Mouse (Mus musculus): Measurements from ENCODE around the gene Tmem18. TPM values are rescaled to one million over a fixed set of nuclear protein-coding genes. Genes with fewer than 3 reads are reported as not detected.
A peak's percentile ranks its signal among the peaks of the same experiment; 100 is the strongest.

Tmem18 gene
- polyA plus RNA-seq, 1 experiment from 2014 or later, result 26.4 TPM

DNA sequence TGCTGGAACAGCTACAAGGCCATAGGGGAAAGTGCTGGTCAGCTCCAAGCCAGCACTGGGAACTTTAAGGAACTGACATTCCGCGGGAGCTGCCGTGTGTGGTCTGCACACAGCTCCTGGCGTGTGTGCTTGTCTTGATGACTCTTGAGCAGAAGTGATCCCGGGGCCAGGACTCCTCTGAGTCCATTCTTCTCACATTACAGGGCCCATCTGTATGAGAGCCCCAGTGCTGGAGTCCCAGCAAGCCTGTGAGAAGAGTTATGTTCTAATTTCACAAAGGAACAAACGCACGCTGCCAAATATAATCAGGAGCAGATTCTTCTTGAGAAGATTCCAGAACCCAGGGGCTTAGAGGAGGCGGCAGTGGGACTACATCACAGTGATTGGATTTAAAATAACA is 34.2 kb downstream of the Tmem18 start:
- WGBS, result 15% methylated on average over 8 of the region's 8 CpGs
- Histone ChIP-seq H3K36me3 (ENCODE audit: control insufficient read depth, insufficient read depth, low read length) (no peaks in the 10 kb centered on the region), H3K9ac (ENCODE audit: low read length) (no peak overlapping the region), H3K27ac (ENCODE audit: low read depth) (no peak overlapping the region), H3K9me3 (ENCODE audit: control insufficient read depth, low read length) (no peaks in the 10 kb centered on the region), H3K4me3 (ENCODE audit: low read depth, low read length) (no peak overlapping the region), H3K27me3 (replicated peaks; ENCODE audit: control insufficient read depth, insufficient read depth, low read length) (no peaks in the 10 kb centered on the region), H3K4me1 (replicated peaks; ENCODE audit: control insufficient read depth, insufficient read depth, low read length) (no peaks in the 10 kb centered on the region), H3K4me2 (ENCODE audit: low read length) (no peak overlapping the region)
- DNase-seq (ENCODE audit: low spot score), result peak; percentile 58
- no peak for ATAC-seq (replicated peaks; ENCODE audit: low FRiP score, low TSS enrichment, low read depth)

DNA sequence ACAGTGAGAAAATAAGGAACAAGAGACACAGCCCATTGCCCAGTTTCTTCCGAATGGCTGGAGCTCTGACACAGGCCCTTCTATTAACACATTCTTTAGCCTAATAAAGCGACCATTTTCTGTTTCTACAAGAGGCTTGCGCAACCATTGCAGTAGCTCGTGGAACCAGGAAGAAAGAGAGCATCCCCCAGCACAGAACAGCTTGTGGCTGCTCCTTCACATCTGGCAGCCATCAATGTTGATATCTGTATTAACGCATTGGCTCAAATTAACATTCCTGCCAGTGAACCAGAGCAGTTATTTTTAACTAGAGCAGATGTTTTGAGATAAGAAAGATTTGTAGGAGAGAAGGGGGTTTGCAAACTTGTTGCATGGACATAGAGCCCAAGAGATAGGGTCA is 44.2 kb downstream of the Tmem18 start:
- Histone ChIP-seq H3K4me1 (replicated peaks; ENCODE audit: control insufficient read depth, insufficient read depth, low read length) (no peaks in the 10 kb centered on the region), H3K9me3 (ENCODE audit: control insufficient read depth, low read length) (no peaks in the 10 kb centered on the region), H3K27me3 (replicated peaks; ENCODE audit: control insufficient read depth, insufficient read depth, low read length) (no peaks in the 10 kb centered on the region), H3K4me2 (ENCODE audit: low read length) (no peak overlapping the region), H3K9ac (ENCODE audit: low read length) (no peak overlapping the region), H3K4me3 (ENCODE audit: low read depth, low read length) (no peak overlapping the region), H3K36me3 (ENCODE audit: control insufficient read depth, insufficient read depth, low read length) (no peaks in the 10 kb centered on the region), H3K27ac (ENCODE audit: low read depth) (no peak overlapping the region)
- ATAC-seq (replicated peaks; ENCODE audit: low FRiP score, low TSS enrichment, low read depth) (no peak), DNase-seq (ENCODE audit: low spot score) (no peak)
- 45% methylated on average over 5 of the region's 5 CpGs for WGBS

DNA sequence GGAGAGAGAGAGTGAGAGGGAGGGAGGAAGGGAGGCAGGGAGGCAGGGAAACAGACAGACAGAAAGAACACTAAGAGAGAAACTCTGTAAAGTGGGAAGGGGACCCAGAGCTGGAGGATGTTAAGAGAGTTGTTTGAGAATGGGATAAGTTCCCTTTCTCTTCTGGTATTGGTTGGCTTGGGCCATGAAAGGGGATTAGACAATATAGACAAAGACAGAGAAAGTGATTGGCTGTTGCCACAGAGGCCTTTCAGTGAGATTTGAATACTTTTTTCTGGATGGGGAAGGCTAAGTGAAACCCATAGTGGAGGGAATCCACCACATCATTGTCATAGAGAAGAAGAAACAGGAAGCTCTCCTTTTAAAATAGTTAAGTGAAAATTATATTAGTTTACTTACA is 50.3 kb downstream of the Tmem18 start:
- Histone ChIP-seq H3K9ac (ENCODE audit: low read length) (no peak overlapping the region), H3K4me1 (replicated peaks; ENCODE audit: control insufficient read depth, insufficient read depth, low read length) (no peaks in the 10 kb centered on the region)

More for the DNA sequence above, 50.3 kb downstream of the Tmem18 start:
- DNase-seq (ENCODE audit: low spot score) (no peak), ATAC-seq (replicated peaks; ENCODE audit: low FRiP score, low TSS enrichment, low read depth) (no peak)
- Histone ChIP-seq H3K27ac (ENCODE audit: low read depth) (no peak overlapping the region), H3K9me3 (ENCODE audit: control insufficient read depth, low read length) (no peaks in the 10 kb centered on the region), H3K27me3 (replicated peaks; ENCODE audit: control insufficient read depth, insufficient read depth, low read length) (no peaks in the 10 kb centered on the region), H3K4me3 (ENCODE audit: low read depth, low read length) (no peak overlapping the region), H3K36me3 (ENCODE audit: control insufficient read depth, insufficient read depth, low read length) (no peaks in the 10 kb centered on the region), H3K4me2 (ENCODE audit: low read length) (no peak overlapping the region)

Small RNA genes within 50 kb of the gene (microRNA-seq; reads per million reads assigned to microRNA genes)
- gene Gm25243, result not detected

Other genes starting within 250 kb of the Tmem18 start
- gene Sntg2, start 211.1 kb upstream of the Tmem18 start, polyA plus RNA-seq (2014; fragmentation: Nextera tagmentation; extraction: Ambion mirVana), result 43.2 and 50.6 TPM in 2 replicates

Data from intestine, embryonic 14.5 days (tissue).